Mouse (Mus musculus): ENCODE measurements around the gene Ldah. TPM values are rescaled to one million over a fixed set of nuclear protein-coding genes. Genes with fewer than 3 reads are reported as not detected.

The Ldah gene
- 1.9 and 2.0 TPM in 2 replicates for polyA plus RNA-seq (2012)

GRCm38 (mm10) chr12:8207978-8208403 lies at the start of gene Ldah:
TSS of gene Ldah (plus strand) at chr12:8208107.

GRCm38 (mm10) chr12:8301841-8302431 lies 94.0 kb downstream of the Ldah start, which contains the start of gene Gdf7:
TSS of gene Gdf7 (minus strand) at chr12:8301954.

GRCm38 (mm10) chr12:8313270-8313771 lies 105.4 kb downstream of the Ldah start, which contains the start of gene Hs1bp3:
TSS of gene Hs1bp3 (plus strand) at chr12:8313432.

Other genes with a start within 250 kb of the Ldah start
- 0.02 TPM in 1 of 2 replicates, not detected in the other for gene Apob, start 230.5 kb upstream of the Ldah start, polyA plus RNA-seq (2012)
- gene Gdf7, start 93.8 kb downstream of the Ldah start, polyA plus RNA-seq (2012) = 0.04 and 0.34 TPM in 2 replicates
- gene Hs1bp3, start 105.3 kb downstream of the Ldah start, polyA plus RNA-seq (2012) = 5.7 and 6.3 TPM in 2 replicates

Measured in megakaryocyte-erythroid progenitor cell, adult 5 weeks (primary cell).